Mouse (Mus musculus): ENCODE measurements around the gene Cdhr5. TPM values are rescaled to one million over a fixed set of nuclear protein-coding genes. Genes with fewer than 3 reads are reported as not detected.

Gene Cdhr5
- not detected in 2 replicates for polyA plus RNA-seq (2015; fragmentation: Nextera tagmentation; extraction: Ambion mirVana)

- ATAC-seq (replicated peaks) = no peak
- Histone ChIP-seq H3K27ac (no peak within 1 kb of the TSS), H3K36me3 (replicated peaks) (no peaks in the 10 kb centered on the region), H3K27me3 (replicated peaks) (no peaks in the 10 kb centered on the region), H3K4me2 (no peak within 1 kb of the TSS), H3K9ac (no peak within 1 kb of the TSS), H3K9me3 (no peaks in the 10 kb centered on the region), H3K4me1 (no peaks in the 10 kb centered on the region), H3K4me3 (no peak within 1 kb of the TSS)
- 88% methylated on average over 11 of the region's 11 CpGs for WGBS
Measured at GRCm38 (mm10) chr7:141276546-141276945, at the start of gene Cdhr5. TSS of gene Cdhr5 (minus strand) at chr7:141276786.

GRCm38 (mm10) chr7:141324686-141325085, 48.1 kb upstream of the Cdhr5 start:
- ATAC-seq (replicated peaks) = no peak
- H3K4me2 ChIP-seq = no peak overlapping the region
- H3K4me1 ChIP-seq = peaks cover 36% of the 10 kb centered on the region
- no peaks in the 10 kb centered on the region for H3K9me3 ChIP-seq
- peaks cover 29% of the 10 kb centered on the region for H3K36me3 ChIP-seq (replicated peaks)
- H3K27me3 ChIP-seq (replicated peaks) = no peaks in the 10 kb centered on the region
- H3K9ac ChIP-seq = no peak overlapping the region
- no peak overlapping the region for H3K27ac ChIP-seq
- 87% methylated on average over 1 of the region's 1 CpGs for WGBS
- no peak overlapping the region for H3K4me3 ChIP-seq

GRCm38 (mm10) chr7:141319446-141319845, 42.9 kb upstream of the Cdhr5 start:
- no peak overlapping the region for H3K4me3 ChIP-seq
- 74% methylated on average over 2 of the region's 2 CpGs for WGBS
- no peak overlapping the region for H3K4me2 ChIP-seq
- ATAC-seq (replicated peaks) = no peak
- H3K27me3 ChIP-seq (replicated peaks) = no peaks in the 10 kb centered on the region
- H3K9ac ChIP-seq = no peak overlapping the region
- H3K9me3 ChIP-seq = no peaks in the 10 kb centered on the region
- H3K27ac ChIP-seq = no peak overlapping the region
- peaks cover 73% of the 10 kb centered on the region for H3K36me3 ChIP-seq (replicated peaks)
- H3K4me1 ChIP-seq = peaks cover 3% of the 10 kb centered on the region

- Histone ChIP-seq H3K4me3 (no peak overlapping the region), H3K4me1 (no peaks in the 10 kb centered on the region), H3K4me2 (no peak overlapping the region), H3K9ac (no peak overlapping the region), H3K36me3 (replicated peaks) (peaks cover 84% of the 10 kb centered on the region), H3K9me3 (no peaks in the 10 kb centered on the region), H3K27me3 (replicated peaks) (no peaks in the 10 kb centered on the region), H3K27ac (no peak overlapping the region)
- 80% methylated on average over 1 of the region's 1 CpGs for WGBS
- no peak for ATAC-seq (replicated peaks)
Measured at GRCm38 (mm10) chr7:141317619-141318132, 41.1 kb upstream of the Cdhr5 start.

- no peak for ATAC-seq (replicated peaks)
- no peak overlapping the region for H3K4me3 ChIP-seq
- H3K36me3 ChIP-seq (replicated peaks) = peaks cover 82% of the 10 kb centered on the region
- WGBS = 88% methylated on average over 5 of the region's 5 CpGs
- no peaks in the 10 kb centered on the region for H3K4me1 ChIP-seq
- no peak overlapping the region for H3K9ac ChIP-seq
- no peaks in the 10 kb centered on the region for H3K27me3 ChIP-seq (replicated peaks)
- H3K9me3 ChIP-seq = no peaks in the 10 kb centered on the region
- H3K27ac ChIP-seq = no peak overlapping the region
- H3K4me2 ChIP-seq = no peak overlapping the region
Measured at GRCm38 (mm10) chr7:141315974-141316373, 39.4 kb upstream of the Cdhr5 start.

GRCm38 (mm10) chr7:141315076-141315475, 38.5 kb upstream of the Cdhr5 start:
- Histone ChIP-seq H3K36me3 (replicated peaks) (peaks cover 84% of the 10 kb centered on the region), H3K9ac (no peak overlapping the region), H3K4me2 (no peak overlapping the region), H3K27ac (no peak overlapping the region), H3K4me1 (no peaks in the 10 kb centered on the region), H3K27me3 (replicated peaks) (no peaks in the 10 kb centered on the region), H3K4me3 (no peak overlapping the region), H3K9me3 (no peaks in the 10 kb centered on the region)
- ATAC-seq (replicated peaks) = no peak
- WGBS = 89% methylated on average over 8 of the region's 8 CpGs

- no peaks in the 10 kb centered on the region for H3K9me3 ChIP-seq
- H3K36me3 ChIP-seq (replicated peaks) = peaks cover 86% of the 10 kb centered on the region
- H3K4me1 ChIP-seq = no peaks in the 10 kb centered on the region
- H3K27me3 ChIP-seq (replicated peaks) = no peaks in the 10 kb centered on the region
- no peak overlapping the region for H3K27ac ChIP-seq
- no peak overlapping the region for H3K4me3 ChIP-seq
- WGBS = 96% methylated on average over 2 of the region's 2 CpGs
- ATAC-seq (replicated peaks) = no peak
- no peak overlapping the region for H3K9ac ChIP-seq
- no peak overlapping the region for H3K4me2 ChIP-seq
Measured at GRCm38 (mm10) chr7:141314416-141314815, 37.8 kb upstream of the Cdhr5 start.

GRCm38 (mm10) chr7:141304537-141304936, 28.0 kb upstream of the Cdhr5 start:
- Histone ChIP-seq H3K27me3 (replicated peaks) (no peaks in the 10 kb centered on the region), H3K9ac (no peak overlapping the region), H3K4me2 (no peak overlapping the region), H3K4me1 (no peaks in the 10 kb centered on the region), H3K4me3 (no peak overlapping the region), H3K9me3 (no peaks in the 10 kb centered on the region), H3K36me3 (replicated peaks) (peaks cover 55% of the 10 kb centered on the region), H3K27ac (no peak overlapping the region)
- no peak for ATAC-seq (replicated peaks)
- 92% methylated on average over 4 of the region's 4 CpGs for WGBS

- Histone ChIP-seq H3K36me3 (replicated peaks) (peaks cover 48% of the 10 kb centered on the region), H3K4me3 (no peak overlapping the region), H3K4me2 (no peak overlapping the region), H3K27ac (no peak overlapping the region), H3K27me3 (replicated peaks) (no peaks in the 10 kb centered on the region), H3K9ac (no peak overlapping the region), H3K4me1 (no peaks in the 10 kb centered on the region), H3K9me3 (no peaks in the 10 kb centered on the region)
- WGBS = 81% methylated on average over 1 of the region's 1 CpGs
- ATAC-seq (replicated peaks) = no peak
Measured at GRCm38 (mm10) chr7:141302702-141303268, 26.2 kb upstream of the Cdhr5 start.

GRCm38 (mm10) chr7:141301386-141301785, 24.8 kb upstream of the Cdhr5 start:
- no peaks in the 10 kb centered on the region for H3K4me1 ChIP-seq
- 98% methylated on average over 9 of the region's 9 CpGs for WGBS
- no peaks in the 10 kb centered on the region for H3K9me3 ChIP-seq
- no peak overlapping the region for H3K4me2 ChIP-seq
- H3K27ac ChIP-seq = no peak overlapping the region
- peaks cover 39% of the 10 kb centered on the region for H3K36me3 ChIP-seq (replicated peaks)
- no peak overlapping the region for H3K9ac ChIP-seq
- H3K4me3 ChIP-seq = no peak overlapping the region
- no peaks in the 10 kb centered on the region for H3K27me3 ChIP-seq (replicated peaks)
- no peak for ATAC-seq (replicated peaks)

GRCm38 (mm10) chr7:141299175-141299574, 22.6 kb upstream of the Cdhr5 start:
- peaks cover 3% of the 10 kb centered on the region for H3K4me1 ChIP-seq
- H3K4me2 ChIP-seq = no peak overlapping the region
- no peak overlapping the region for H3K9ac ChIP-seq
- peaks cover 16% of the 10 kb centered on the region for H3K27me3 ChIP-seq (replicated peaks)
- H3K27ac ChIP-seq = no peak overlapping the region
- WGBS = 94% methylated on average over 8 of the region's 8 CpGs
- peaks cover 27% of the 10 kb centered on the region for H3K36me3 ChIP-seq (replicated peaks)
- no peak for ATAC-seq (replicated peaks)
- no peak overlapping the region for H3K4me3 ChIP-seq
- H3K9me3 ChIP-seq = no peaks in the 10 kb centered on the region

GRCm38 (mm10) chr7:141297926-141298650, 21.5 kb upstream of the Cdhr5 start:
- Histone ChIP-seq H3K27ac (no peak overlapping the region), H3K9ac (no peak overlapping the region), H3K4me3 (no peak overlapping the region), H3K4me1 (peaks cover 13% of the 10 kb centered on the region), H3K36me3 (replicated peaks) (peaks cover 19% of the 10 kb centered on the region; the same call in 1 of the 2 replicates), H3K27me3 (replicated peaks) (peaks cover 27% of the 10 kb centered on the region), H3K9me3 (no peaks in the 10 kb centered on the region), H3K4me2 (no peak overlapping the region)
- ATAC-seq (replicated peaks) = no peak
- WGBS = 83% methylated on average over 3 of the region's 3 CpGs

- Histone ChIP-seq H3K36me3 (replicated peaks) (peaks cover 6% of the 10 kb centered on the region; the same call in 1 of the 2 replicates), H3K9me3 (no peaks in the 10 kb centered on the region), H3K27me3 (replicated peaks) (peaks cover 46% of the 10 kb centered on the region), H3K4me3 (0 out of 2 replicates have a peak overlapping the region, but pooled peaks have one; percentile 35), H3K4me2 (peak overlapping the region; percentile 66), H3K27ac (no peak overlapping the region), H3K4me1 (peaks cover 30% of the 10 kb centered on the region), H3K9ac (no peak overlapping the region)
- no peak for ATAC-seq (replicated peaks)
- 8% methylated on average over 22 of the region's 22 CpGs for WGBS
Measured at GRCm38 (mm10) chr7:141294479-141294878, 17.9 kb upstream of the Cdhr5 start.

Data from midbrain, embryonic 15.5 days (tissue).